Mouse (Mus musculus) heart, adult 8-10 months (tissue): ENCODE data around the gene Ttc39b. TPM values are rescaled to one million over a fixed set of nuclear protein-coding genes. Genes with fewer than 3 reads are reported as not detected.
"Not testable (repeated sequence)": the region's sequence is repeated elsewhere in the genome, so short reads cannot be mapped to it uniquely, and the experiment has no call there.

Experiments used
- DNase-seq: peaks from one replicate; pipeline ENCODE4 v3.0.0; 2022; ENCODE audit warnings: low spot score
- total RNA-seq, 4 experiments: library from RNA; stranded (reverse); gene quantifications; 2 replicates each; pipeline ENCODE4 v1.2.4; 2022

The Ttc39b gene
- total RNA-seq, 4 experiments from 2014 or later: 18.5 to 23.7 (median 20.8) TPM

DNA sequence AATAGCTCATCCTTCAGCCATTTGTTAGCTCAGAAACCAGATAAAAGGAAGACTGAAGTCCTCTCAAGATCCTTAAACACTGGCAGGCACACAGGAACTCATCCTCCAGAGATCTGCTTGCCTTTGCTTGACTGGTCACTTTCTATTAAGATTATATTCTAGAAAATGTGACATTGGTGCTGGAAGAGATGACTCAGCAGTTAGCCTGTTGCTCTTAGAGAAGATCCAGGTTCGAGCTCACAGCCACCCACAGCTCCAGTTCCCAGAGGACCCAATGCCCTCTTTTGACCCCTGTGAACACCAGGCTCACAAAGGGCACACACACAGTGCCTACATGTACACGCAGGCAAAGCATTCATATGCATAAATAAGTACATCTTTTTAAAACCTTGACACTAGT, 49.8 kb downstream of the Ttc39b start:
- no peak for DNase-seq

DNA sequence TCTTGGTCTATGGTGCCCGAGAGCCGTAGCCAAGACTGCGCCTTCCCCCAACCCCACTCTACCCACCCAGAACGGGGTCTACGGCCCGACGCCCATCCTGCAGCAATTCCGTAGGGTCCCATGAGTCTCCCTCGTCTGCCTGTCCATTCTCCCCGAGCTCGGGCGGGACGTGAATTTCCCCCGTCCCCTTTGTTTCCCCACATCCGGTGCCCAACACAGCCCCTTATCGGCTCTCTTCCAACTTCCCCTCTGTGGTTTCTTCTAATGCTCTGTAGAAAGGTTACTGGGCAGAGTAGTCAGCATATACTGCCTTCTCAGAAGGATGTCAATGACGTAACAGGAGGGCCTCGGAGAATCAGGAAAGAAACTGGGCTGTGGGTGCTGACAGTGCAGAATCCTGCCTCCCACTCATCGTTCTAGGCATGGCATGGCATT, 50.4 kb downstream of the Ttc39b start:
- peak; percentile 50 for DNase-seq

DNA sequence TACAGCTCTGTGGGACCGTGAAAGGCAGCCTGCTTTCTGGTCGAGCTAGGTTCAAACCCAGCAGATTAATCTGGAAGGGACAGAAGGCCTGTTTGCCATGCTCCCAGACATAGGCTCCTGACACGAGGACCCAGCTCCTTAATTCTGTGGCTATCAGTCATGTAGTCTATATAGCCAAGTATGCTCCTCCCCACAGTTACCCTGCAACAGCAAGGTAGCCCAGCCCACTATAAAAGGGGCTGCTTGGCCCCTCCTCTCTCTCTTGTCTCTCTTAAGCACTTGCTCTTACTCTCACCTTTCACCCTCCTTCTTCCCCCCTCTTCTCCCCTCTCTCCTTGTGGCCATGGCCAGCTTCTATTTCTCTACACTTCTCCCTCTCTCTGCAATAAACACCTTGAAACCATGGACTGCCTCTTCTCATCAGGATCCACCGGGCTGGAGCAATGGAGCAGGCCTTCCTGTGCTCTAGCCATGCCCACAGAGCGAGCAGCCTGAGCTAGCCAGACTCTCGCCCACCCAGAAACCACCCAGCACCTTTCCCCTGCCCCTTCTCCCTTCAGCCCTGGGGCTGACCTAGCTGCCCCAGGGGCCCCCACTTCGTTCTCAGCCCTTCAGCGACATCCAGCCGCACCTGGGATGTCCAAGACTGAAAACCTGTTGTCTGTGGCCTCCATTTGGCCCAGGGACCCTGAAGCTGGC, 51.0 kb downstream of the Ttc39b start:
- DNase-seq: no peak

DNA sequence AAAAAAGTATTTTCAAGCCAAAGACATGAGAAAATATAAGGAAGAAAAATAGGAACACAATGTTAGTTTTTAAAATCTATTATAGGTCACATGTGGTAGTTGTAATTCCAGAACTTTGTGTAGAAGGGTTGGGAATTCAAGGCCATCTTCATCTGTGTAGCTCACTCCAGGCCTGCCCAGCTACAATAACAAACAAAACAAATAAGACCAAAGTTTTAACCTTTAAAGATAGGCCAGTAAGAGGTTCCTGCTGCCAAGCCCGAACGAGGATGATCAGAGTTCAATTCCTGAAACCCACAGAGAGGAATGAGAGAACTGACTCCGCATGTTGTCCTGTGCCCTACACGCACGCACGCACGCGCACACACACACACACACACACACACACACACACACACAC, 53.6 kb downstream of the Ttc39b start:
- no peak for DNase-seq

DNA sequence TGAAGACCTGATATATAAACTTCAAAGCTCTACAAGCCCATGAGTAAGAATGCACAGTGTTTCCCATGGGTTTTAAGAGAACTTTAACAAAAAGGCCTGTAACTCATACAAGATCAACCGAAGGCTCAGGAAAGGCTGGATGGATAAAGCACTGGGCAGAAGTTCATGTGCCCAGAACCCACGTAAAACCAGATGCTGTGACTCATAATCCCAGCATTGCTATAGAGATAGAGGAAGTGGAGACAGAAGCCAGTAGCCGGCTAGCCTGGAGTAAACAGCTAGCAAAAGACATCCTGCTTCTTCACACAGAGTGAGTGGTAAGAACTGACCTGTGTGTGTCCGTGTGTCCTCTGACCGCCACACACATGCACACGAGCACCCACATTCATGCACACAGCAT, 54.4 kb downstream of the Ttc39b start:
- DNase-seq: no peak

DNA sequence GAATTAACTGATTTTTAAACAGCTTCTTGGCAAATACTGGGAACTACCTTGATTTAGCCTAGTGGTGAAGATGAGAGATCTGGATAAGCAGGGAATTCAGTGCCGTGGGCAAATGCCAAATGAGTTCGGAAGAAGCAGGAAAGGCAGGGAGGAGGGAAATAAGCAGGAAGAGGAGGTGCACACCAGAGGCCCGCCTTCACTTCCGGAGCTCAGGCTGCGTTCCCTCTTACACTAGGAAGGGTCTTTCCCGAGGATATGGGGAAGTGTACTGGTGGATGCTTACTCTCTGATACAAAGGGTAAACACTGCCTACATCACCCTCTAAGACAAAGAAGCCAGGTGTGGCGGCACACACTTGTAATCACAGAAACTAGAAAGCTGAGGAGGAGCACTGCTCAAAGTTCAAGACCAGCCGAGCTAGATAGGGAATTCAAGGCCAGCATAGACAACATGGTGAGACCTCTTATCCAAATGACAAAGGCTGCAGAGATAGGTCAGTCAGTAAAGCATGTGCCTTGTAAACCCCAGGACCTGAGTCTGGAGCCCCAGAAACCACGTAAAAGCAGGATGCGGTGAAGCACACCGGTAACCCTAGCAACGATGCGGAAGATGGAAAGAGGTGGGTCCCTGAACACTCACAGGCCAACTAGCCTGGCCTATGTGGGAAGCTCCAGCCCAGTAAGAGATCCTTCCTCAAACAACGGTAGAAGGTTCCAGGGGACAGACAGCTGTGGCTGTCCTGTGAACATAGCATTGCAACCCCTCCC, 57.9 kb downstream of the Ttc39b start:
- no peak for DNase-seq

DNA sequence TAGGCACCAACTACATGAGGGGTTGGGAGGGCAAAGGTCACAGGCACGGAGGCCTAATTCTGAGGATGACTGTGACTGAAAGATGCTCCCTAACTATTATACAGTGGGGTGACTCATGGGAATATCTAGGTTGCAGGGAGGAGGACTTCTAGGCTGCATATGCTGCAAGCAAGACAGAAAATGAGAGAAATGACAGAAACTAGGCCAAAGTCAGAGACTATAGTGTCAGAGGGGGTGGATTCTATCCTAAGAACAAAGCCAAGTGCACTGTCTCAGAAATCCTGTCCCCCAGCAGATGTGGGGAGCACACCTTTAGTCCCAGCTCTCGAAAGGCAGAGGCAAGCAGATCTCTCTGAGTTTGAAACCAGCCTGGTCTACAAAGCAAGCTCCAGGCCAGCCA, 59.2 kb downstream of the Ttc39b start:
- DNase-seq: no peak

DNA sequence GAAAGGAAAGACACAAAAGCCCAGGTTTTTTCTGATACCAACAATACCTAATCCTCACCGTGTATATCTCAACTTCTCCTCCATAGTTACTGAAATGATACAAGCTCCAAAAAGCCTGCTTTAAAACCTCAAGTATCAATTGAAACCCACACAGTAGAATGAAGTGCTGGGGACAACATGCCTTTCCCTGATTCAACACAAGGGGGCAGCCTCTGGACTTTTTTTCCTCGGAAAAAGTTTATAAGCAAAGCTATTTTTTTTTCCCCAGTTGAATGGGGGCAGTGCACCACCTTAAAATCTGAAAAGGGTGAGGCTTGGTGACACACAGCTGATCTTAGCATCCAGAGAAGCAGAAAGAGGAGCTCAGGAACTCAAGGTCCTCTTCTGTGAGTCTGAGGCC, 62.1 kb downstream of the Ttc39b start:
- peak; percentile 28 for DNase-seq

DNA sequence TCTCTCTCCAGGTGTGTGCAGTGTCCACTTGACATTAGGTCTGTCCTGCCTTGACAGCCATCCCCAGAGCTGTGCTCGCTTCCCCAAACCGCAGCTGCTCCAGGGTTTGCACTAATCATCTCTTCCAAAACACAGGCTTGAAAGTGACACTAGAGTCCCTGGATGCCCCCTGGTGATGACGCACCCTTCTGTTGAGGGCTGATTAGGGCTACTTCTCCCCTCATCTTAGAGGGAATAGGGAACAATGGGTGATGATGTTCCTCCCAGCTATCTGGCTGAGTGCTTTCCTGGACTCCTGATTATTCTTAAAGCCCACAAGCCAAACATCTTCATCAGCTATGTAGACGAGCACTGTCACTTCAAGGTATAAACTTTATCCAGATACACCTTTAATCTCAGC, 64.4 kb downstream of the Ttc39b start:
- DNase-seq: no peak

DNA sequence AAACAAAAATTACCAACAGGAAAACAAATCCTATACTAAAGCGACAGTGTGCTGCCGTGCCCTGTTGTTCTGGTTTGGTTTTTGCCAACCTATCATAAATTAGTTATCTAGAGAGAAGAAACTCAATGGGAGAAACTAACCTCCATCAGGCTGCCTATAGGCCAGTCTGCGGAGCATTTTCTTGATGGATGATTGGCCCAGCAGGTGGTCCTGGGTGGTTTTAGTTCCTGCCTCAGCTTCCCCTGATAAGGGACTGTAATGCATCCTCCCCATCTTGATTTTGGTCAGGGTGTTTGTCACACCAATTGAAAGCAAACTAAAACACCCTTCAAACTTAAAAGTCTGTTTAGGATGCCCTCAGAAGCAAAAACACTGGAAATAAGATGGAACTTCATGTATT, 65.8 kb downstream of the Ttc39b start:
- DNase-seq: no peak

DNA sequence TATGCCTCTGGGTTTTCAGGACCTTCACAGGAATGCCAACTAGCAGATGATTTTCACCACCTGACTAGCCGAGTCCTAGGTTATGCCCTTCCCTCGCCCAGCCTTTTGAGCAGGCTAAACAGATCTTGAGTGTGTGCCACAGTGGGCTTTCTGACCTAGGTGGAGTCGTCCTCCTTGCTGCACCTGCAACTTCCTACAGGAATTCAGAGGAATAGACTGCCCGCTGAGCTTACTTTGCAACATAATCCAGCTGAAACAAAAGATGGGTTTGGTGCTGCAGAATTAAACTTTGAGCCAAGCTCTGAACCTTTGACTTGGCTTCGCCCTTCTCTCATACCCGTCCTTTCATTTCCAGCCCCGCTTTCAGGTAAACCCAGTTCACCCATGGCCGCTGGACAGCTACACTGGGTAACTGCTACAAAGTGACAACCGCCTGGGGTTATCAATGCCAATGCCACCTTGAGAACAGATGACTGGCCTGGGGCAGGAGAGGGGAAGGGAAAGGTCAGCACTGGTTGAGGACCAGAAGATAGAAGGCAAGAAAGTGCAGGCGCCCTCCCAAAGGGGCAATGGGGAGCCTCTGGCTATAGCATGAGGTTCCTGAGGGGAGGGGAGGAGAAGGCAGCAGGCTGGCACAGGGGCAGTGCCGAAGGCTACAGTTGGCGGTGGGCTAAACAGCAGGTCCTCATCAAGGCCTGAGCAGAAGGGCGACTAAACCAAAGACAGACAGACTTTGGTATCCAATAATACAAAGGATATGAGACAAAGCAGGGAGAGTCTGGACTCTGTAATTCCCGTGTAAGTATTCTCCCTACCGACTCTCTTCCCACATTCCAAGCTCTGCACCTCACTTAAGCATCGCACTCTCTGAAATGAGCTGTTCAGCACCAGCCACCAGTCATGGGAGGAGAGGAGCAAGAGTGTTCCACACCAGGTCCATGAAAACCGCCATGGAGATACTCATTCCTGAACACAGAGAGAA, 66.5 kb downstream of the Ttc39b start:
- no peak for DNase-seq

DNA sequence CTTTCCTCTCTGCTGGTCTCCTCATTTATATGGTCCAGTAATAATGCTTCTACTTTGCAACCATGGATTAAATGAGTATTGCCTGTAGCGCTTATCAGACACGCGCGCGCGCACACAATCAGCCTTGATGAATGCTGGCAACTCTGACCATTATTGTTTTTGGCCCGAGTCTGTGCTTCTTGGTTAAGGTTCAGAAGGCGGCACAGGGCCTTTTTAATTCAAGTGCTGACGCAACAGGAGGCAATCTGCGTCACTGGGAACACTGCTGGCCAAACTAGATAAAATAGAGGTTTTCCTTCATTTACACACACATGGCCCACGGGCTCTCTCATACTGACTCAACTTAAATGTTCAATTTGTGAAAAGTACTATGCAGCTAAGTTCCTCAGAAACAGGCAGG, 67.3 kb downstream of the Ttc39b start:
- DNase-seq: peak; percentile 35

DNA sequence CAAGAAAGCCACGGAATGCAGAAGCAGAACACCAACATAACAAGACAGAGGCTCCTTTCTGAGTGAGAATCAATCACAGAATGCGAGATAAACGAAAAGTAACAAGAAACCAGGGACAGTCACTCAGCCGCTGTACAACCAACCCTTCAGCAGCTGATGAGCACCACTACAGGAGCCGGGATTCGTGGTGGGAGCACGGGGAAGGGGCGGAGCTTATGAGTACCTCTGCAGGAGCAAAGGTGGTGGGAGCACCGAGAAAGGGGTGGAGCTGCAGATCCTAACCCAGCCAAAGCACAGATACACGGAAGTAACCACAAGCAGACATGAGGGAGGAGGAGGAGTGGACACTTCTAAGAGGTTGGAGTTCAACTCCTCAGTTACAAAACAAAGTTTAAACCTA, 69.1 kb downstream of the Ttc39b start:
- DNase-seq: no peak

DNA sequence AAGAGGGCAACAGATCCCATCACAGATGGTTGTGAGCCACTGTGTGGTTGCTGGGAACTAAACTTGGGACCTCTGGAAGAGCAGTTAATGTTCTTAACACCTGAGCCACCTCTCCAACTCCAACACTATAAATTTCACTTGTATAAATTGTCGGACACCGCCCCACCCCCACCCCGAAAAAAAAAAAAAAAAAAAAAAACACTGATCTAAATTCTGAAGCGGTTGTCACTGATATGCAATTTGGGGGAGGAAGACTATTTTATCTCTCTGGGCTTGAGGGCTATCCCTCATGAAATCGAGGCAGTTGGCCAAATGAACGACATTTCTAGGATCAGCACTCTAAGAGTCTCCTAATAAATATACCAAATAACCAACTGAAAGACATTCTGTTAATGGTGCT, 70.4 kb downstream of the Ttc39b start:
- DNase-seq: no peak

DNA sequence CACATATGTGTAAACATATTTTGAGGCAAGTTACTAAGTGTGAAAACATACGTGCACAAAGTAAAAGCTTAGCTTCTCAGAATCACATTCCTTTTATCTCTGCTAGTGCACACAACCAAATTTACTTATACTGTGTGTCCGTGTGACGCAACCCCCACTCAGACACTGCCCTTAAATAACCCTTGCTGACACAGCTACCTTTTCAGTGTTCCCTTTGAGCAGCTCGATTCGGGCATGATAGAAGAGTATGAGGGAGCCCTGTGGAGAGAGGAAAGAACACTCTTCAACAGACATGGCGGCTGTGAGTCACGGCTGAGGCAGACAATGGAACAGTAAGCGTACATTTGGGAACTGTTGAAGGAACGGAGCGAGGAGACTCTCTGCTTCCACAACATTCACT, 80.3 kb downstream of the Ttc39b start:
- no peak for DNase-seq

DNA sequence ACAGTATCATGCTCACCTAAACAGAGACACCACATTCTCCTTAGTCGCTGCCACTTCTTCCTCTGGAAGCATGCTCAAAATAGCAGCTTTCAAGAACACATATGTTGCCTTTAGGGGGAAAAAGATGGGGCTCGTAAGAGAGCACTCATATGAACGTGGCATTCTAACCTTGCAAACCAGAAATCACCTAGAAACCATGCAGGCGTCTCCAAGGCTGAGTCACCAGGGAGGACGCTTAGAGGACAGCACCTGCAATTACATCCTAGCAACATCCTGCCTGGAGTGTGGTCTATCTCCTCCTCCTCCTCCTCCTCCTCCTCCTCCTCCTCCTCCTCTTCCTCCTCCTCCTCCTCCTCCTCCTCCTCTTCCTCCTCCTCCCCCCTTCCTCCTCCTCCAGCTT, 82.4 kb downstream of the Ttc39b start:
- no peak for DNase-seq

DNA sequence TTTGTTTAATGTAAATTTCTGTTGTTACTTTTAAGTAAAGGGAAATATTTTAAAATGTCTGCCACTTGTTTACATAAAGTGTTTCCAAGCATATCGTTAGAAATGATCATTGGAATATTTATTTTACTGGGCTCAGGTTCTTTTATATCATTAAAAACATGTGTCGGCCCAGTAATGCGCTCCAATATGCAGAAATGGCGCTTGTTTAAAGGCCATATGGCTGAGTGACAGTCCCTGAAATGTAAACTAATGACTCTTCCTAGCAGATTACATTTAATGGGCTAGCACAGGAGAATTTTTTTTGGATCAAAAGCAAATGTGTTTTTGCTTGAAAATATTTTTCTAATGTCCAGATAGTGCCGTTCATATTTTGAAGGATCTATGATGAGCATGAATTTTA, 86.4 kb downstream of the Ttc39b start:
- no peak for DNase-seq

DNA sequence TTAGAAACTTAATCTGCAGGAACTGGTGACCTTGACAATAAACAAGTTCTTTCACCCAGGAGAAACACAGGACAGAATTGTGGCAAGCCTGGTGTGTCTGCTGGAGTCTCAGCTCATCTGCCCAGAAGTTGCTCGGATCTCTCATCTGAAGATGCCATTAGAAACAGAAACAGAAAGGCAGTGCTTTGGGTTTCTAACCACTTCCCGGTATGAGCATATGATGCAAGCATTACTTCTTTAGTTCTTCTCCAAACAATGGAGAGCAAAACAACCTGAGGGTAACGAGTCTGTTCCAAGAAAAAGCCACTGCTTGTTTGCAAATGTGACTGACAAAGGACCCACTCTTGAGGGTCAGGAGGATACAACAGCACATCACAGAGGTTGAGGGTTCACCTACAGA, 88.8 kb downstream of the Ttc39b start:
- not testable (repeated sequence) for DNase-seq

DNA sequence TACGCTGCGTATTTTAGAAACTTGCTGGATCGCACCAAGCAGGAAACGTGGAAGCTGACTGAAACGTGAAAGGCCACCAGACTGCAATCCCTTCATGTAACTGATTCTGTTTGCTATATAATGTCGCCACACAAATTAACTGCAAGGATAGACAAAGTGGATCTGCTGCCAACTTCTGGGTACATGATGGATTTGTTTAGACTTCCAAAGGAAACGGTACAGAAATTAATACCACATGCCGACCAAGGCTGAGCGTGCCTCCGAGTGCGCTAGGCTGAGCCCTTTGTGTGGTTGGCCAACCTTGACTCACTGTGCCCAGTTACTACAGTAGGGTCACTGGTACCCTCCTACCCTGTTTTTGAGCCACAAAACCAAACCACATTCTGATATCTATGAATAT, 89.3 kb downstream of the Ttc39b start:
- DNase-seq: no peak

DNA sequence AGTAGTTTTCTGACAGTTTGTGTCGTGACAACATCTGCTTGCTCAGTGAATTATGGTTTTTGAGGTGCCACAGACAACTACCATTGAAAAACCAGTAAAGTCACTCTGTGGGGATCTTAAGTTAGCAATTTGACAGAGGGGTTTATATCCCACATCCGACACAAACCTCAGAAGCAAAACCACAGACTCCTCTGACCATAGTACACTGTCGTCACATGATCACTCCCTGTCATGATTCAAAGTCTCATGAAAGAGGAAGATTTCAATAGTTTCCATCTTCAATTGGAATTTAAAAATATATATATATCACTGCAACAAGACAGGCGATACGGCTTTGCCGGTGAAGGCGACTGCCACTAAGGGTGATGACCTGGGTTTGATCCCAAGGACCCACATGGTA, 89.9 kb downstream of the Ttc39b start:
- DNase-seq: no peak

DNA sequence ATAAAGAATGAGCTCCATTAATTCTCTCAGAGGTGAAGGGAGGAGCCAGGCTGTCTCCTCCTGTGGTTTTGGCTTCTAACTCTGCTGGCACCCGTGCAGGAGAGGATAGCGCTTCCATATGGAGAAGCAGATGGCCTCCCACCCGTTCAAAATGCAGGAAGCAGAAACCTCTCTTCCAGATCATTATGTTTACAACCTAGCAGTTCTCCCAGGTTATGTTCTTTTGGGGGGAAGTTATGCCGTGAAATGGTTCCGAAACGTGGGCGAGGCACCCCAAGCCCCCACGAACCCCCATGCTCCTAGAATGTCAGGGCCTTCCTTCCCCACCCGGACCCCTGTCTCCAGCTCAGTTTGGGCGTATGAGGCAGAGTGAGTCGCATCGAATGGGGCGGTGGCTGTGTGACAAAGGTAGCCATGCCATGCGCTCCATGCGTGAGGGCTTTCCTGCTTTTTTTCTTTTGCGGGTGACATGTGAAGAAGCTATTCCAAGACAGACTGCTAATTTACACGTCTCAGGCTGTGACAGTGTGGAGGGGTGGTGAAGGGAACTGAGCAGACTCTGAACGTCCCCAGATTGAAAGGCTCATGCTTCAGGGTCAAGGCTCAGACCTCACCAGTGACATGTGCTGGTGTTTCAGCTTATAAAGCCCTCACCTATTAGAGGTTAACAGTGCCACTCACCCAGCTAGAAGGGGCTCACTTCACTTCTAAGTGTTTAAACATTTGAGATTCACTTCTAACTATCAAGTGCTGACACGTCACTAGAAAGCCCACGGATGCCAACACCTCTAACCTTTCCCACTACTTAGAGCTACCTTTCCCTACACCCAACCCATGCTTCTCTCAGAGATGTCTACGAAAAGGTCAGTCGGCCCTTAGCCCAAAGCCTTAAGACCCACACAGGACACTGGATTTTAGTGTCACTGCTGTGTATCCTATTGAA, 90.6 kb downstream of the Ttc39b start:
- DNase-seq: no peak
